In genomic region chr9:36726131-36727033, GRCm38 (mm10) we compare ENCODE assay signal across 8 mouse cellular contexts. TPM values are rescaled to one million over a fixed set of nuclear protein-coding genes. Genes with fewer than 3 reads are reported as not detected.
DNase-seq lines count a peak whose midpoint lies in the region; ATAC-seq lines count a peak whose summit lies in the region.

No protein-coding gene starts in this region.

- peak; percentile 97 for DNase-seq in R1 (ENCODE audit: low read depth, low spot score)
- DNase-seq in cerebellum, postnatal 25 days = peak; percentile 94 to 95
- DNase-seq in frontal cortex, postnatal 25 days (ENCODE audit: low spot score in 2 of 2) = peak; percentile 87
- DNase-seq in hindbrain, embryonic 14.5 days (ENCODE audit: low spot score) = peak; percentile 96
- peak; percentile 90 to 91 for DNase-seq in layer of hippocampus, postnatal 36 days
- peak; percentile 92 for DNase-seq in lung, postnatal 36 days
- peak; percentile 96 for DNase-seq in retina, postnatal 1 day
- peak; percentile 85 to 92 for DNase-seq in urinary bladder, adult 18-20 months (ENCODE audit: low spot score in 2 of 2)

- peaks cover 19% of the 10 kb centered on the region for H3K36me3 ChIP-seq in hindbrain, embryonic 14.5 days (replicated peaks; ENCODE audit: control insufficient read depth, insufficient read depth)

- ATAC-seq in hindbrain, embryonic 14.5 days (ENCODE audit: low FRiP score) = peak; percentile 97

- peak overlapping the region; percentile 63 for H3K4me3 ChIP-seq in hindbrain, embryonic 14.5 days (replicated peaks; ENCODE audit: low read length)

- H3K27ac ChIP-seq in hindbrain, embryonic 14.5 days = peak overlapping the region; percentile 80

- H3K27me3 ChIP-seq in hindbrain, embryonic 14.5 days (ENCODE audit: control insufficient read depth, insufficient read depth, low read length) = no peaks in the 10 kb centered on the region

- under 1% methylated on average over 53 of the region's 53 CpGs for WGBS in hindbrain, embryonic 14.5 days

- peaks cover 13% of the 10 kb centered on the region for H3K4me1 ChIP-seq in hindbrain, embryonic 14.5 days (replicated peaks; ENCODE audit: control insufficient read depth, insufficient read depth, low read length)

- H3K4me2 ChIP-seq in hindbrain, embryonic 14.5 days (replicated peaks) = peak overlapping the region; percentile 96

- peak overlapping the region; percentile 60 for H3K9ac ChIP-seq in hindbrain, embryonic 14.5 days

- no peaks in the 10 kb centered on the region for H3K9me3 ChIP-seq in hindbrain, embryonic 14.5 days (ENCODE audit: control insufficient read depth, low read length)

RNA-seq across cellular contexts. Expression of gene Chek1, which starts 0.5 kb away (rescaled TPM):
- 8.8 and 9.2 TPM in 2 replicates for polyA plus RNA-seq in hindbrain, embryonic 14.5 days (2014; fragmentation: Nextera tagmentation; extraction: Ambion mirVana)
- total RNA-seq in layer of hippocampus, postnatal 36 days (2021) = 1 to 10 TPM; 2.4 to 2.9 TPM

RNA-seq across cellular contexts. Expression of gene Acrv1, which starts 33.4 kb away (rescaled TPM):
- polyA plus RNA-seq in hindbrain, embryonic 14.5 days (2014; fragmentation: Nextera tagmentation; extraction: Ambion mirVana) = not detected in 2 replicates
- not detected for total RNA-seq in layer of hippocampus, postnatal 36 days (2021)

RNA-seq across cellular contexts. Expression of gene Stt3a, which starts 41.1 kb away (rescaled TPM):
- 79.8 and 95.3 TPM in 2 replicates for polyA plus RNA-seq in hindbrain, embryonic 14.5 days (2014; fragmentation: Nextera tagmentation; extraction: Ambion mirVana)
- 10 to 100 TPM; 73.0 to 81.6 TPM for total RNA-seq in layer of hippocampus, postnatal 36 days (2021)

Comparison
In these comparisons a context has a peak if more than half of its experiments do, and no peak if none do; other contexts are left out.
1. Peak in every context shown above with its lines: DNase-seq, ATAC-seq, H3K4me3 ChIP-seq and H3K27ac ChIP-seq.